Mouse (Mus musculus) heart, postnatal 10 days (tissue): ENCODE measurements around the gene Lamtor1. TPM values are rescaled to one million over a fixed set of nuclear protein-coding genes. Genes with fewer than 3 reads are reported as not detected.
"Not testable (repeated sequence)": the region's sequence is repeated elsewhere in the genome, so short reads cannot be mapped to it uniquely, and the experiment has no call there.

Source experiments
- DNase-seq, 2 experiments: peaks; one replicate each; pipeline ENCODE4 v3.0.0; 2021
- intact Hi-C: fragments of 180-260 bp; cut with DNase I; formaldehyde crosslinking; loops from one replicate; pipeline ENCODE4 v1.15.1; 2025
- total RNA-seq, 2 experiments: library from RNA; stranded (reverse); gene quantifications; 2 replicates each; pipeline ENCODE4 v1.2.3; 2021

Lamtor1 gene
- total RNA-seq, 2 experiments from 2014 or later, result 99.8 to 107 TPM

DNA sequence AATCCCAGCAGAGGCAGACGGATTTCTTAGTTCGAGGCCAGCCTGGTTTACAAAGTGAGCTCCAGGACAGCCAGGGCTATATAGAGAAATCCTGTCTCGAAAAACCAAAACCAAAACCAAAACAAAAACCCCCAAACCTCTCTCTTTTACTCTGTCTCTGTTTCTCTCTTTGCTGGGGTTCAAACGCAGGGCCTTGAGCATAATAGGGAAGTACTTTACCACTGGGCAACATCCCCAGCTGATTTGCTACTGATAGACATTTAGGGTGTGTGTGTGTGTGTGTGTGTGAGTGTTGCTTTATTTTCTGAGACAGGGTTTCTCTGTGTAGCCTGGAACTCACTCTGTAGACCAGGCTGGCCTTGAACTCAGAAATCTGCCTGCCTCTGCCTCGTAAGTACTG is 43.3 kb downstream of the Lamtor1 start:
- intact Hi-C loops, DNase-seq: not testable (repeated sequence)

DNA sequence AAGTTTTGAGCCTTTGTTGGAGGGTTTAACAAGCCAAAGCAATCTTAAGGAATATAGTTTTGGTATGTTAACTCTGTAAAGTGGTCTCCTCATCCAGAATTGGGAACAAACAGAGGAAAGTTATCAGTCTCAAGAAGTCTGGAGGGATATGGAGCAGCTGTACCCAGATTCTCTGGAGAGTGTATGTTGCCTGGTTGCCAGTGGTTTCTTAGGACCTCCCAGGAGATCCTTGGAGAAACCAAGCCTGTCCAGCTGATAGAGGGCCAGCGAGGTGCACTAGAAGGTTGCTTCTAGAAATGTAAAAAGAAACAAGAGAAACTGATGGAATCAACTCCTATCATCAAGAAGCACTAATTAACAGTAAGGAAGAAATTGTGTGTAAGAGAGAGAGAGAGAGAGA is 45.9 kb downstream of the Lamtor1 start:
- DNase-seq, result peak; percentile 29 to 32
- intact Hi-C loops, result no loop called here

DNA sequence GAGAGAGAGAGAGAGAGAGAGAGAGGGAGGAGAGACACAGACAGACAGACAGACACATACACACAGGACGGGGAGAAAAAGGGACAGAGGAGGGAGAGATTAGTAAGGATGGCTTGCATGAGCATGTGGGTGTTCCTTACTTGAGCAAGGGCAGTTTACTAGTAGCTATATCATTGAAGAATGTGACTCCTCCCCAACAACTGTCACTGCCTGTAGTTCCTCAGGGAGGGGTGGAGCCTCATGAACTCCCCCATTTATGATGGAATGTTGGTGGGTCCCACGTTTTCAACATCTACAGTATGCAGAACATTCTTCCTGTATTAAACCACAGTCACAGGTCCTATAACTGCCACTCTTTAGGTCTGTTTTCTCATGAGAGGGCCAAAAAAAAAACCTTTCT is 46.4 kb downstream of the Lamtor1 start:
- DNase-seq, result no peak
- intact Hi-C loops, result no loop called here

DNA sequence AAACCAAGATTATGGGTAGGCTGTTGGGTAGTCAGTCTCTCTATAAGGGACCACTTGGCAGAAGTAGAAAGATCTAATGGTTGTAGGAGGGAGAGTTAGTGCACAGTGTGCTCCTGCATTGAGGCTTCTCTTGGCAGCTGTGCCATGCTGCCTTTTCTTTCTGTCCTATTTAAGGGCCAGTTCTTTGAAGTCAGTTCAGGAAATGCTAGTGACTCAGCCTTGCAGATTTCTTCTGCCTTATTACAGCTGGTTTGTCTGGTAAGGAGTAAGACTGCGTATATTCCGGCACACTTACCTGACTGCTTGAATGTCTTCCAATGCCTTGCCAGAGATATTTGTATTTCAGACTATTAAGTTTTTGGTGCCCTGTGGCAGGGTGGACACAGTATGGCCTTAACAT is 48.5 kb downstream of the Lamtor1 start:
- DNase-seq, result no peak
- intact Hi-C loops, result no loop called here

DNA sequence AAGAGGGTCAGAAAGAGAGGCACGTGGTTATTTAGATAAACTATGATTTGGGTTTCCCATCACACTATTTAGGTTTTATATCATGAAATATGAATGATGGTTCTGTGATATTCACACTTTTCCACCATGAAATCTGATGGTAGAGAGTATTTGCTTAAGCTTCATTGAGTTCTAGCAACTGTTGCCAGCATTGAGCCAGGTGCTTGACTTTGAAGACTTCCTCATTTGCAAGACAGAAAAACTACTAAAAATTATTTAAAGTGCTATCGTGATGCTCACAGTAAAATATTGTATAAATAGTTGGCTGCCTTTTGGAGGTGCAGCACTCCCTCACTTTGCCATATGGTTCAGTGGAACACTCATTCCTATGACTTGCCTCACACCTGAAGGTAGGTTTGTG is 49.6 kb downstream of the Lamtor1 start:
- intact Hi-C loops, result no loop called here
- no peak for DNase-seq

DNA sequence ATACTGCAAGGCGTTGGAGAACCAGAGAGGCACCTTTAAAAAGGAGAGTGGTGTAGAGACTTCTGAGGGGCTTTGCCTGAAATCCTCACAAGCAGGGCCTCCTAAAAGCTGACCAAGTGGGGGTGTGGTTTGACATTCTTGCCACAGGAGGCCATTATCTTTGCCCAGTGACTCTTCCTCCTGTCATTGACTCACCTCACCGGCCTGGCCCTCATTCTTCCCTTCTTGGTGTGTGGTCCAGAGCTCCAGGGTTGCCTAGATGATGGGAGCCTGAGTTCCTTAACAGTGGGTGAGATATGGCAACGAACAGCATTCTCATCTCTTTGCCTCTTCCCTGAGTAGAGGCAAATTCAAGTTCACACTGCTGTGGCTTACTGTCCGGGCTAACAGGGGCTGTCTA is 50.2 kb downstream of the Lamtor1 start:
- intact Hi-C loops, result no loop called here

DNA sequence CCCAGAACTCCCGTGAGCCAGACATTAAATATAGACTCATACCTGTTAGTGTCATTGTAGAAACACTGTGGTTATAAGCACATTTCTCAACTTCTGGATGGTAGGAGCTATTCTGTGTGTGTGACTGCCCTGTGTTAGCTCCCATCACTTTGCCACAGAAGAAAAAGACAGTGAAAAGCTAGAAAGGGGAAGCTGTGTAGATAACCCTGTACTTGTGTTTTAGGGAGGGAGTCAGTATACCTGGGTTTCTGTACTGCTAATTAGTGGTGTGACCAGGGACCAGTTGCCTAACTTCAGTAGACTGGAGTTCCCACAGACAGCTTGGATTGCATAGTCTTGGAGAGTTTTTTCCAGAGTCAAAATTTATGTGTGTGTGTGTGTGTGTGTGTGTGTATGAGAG is 50.8 kb downstream of the Lamtor1 start:
- intact Hi-C loops, result no loop called here
- no peak for DNase-seq

More for the DNA sequence above, 50.2 kb downstream of the Lamtor1 start:
- no peak for DNase-seq

DNA sequence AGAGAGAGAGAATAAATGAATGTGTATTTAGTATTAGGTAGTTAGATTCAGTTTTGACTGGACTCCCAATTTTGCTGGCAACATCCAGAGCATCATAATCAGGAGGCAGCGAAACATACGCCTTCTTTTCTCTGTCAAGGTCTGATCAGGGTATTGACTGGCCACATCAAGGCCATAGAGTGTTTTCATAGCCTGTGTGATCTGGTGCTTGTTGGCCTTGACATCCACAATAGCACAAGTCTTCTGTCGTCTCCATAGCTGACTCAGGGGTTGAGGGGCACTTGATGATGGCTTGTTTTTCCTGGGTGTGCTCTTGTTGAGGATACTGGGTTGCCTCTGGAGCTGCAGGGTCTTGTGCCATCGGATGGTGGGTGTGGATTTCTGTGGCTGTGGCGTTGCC is 51.2 kb downstream of the Lamtor1 start:
- intact Hi-C loops, result no loop called here
- DNase-seq, result no peak

DNA sequence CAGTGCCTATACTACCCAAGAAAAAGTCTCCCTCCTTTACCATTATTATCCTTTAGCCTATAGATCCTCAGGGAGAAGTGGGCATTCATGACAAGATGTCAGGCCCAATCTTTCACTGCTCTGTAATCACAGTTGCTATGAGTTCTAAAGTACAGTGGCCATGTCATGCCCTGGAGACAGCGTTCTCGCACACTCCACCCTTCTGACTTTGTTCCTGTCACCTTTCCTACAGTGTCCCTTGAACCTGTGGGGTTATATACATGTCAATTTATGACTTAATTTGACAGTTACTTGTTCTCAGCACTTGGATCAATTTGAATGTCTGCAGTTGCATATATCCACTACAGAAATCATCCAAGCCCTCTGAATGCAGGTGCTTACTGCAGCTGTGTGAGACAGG is 57.1 kb downstream of the Lamtor1 start:
- intact Hi-C loops, result no loop called here
- no peak for DNase-seq

DNA sequence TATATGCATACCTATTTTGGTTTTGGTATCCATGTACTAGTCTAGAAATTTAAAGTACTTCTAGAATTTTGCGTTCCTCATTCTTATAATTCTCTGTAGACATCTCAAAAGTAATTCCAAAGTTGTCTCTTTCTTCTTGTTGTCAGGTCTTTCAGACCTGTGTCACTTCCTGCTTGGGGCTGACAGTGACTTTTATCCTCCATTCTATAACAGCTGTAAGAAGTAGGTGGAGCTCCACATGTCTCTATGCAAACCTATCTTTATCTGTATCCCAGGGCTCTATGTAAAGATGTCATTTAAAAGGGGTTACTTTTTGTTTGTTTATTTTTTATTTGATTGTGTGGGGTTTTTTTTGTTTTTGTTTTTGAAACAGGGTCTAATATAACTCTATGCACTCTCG is 57.9 kb downstream of the Lamtor1 start:
- DNase-seq, result no peak
- intact Hi-C loops, result no loop called here

DNA sequence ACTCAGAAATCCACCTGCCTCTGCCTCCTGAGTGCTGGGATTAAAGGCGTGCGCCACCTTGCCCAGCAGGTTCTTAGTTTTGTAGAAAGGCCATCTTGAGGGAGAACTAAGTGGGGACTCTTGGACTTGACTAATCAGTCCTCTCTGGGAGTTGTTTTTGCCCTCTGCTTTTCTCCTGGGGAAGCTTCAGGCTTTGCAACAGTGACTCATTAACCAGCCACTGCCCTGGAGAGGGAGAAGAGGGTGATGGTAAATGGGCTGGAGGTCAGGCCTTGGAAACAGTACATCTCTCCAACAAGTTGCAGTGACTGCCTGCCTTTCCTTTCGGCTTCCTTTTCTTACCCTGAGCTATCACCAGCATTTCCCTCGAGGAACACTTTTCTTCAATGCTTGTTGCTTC is 58.8 kb downstream of the Lamtor1 start:
- intact Hi-C loops, result no loop called here
- DNase-seq, result no peak

DNA sequence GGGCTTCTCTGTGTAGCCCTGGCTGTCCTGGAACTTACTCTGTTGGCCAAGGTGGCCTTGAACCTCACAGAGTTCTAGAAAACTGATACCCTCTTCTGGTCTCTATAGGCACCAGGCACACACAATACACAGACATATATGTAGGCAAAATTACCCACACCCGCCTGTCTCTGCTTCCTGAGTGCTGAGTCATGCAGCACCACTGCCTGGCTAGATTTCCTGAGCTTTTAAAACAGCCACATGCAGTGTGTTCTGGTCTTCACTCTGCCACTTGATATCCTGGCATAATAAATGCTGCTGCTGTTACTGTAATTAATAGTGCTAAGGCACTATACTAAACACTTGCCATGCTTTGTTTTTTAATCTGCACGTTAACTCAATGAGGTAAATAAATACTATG is 59.9 kb downstream of the Lamtor1 start:
- intact Hi-C loops, result no loop called here

DNA sequence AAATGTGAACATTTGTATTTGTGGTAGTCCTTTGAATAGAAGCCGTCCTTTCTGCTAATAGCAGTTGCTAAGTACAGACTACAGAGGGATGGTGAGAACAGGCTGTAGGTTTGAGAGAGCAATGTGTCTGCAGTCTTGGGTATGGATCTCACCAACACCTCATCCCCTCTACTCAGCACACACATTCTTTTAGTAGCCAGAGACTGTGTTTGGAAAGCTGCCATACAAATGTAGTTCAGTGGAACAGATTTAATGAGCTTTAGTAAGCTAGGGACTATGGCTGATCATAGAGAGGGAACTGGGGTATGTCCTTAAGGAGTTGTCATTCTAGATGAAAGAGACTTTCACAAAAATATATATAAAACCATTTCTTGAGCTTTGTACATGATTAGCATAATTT is 61.6 kb downstream of the Lamtor1 start:
- DNase-seq, result no peak
- intact Hi-C loops, result no loop called here

More for the DNA sequence above, 59.9 kb downstream of the Lamtor1 start:
- DNase-seq, result no peak

DNA sequence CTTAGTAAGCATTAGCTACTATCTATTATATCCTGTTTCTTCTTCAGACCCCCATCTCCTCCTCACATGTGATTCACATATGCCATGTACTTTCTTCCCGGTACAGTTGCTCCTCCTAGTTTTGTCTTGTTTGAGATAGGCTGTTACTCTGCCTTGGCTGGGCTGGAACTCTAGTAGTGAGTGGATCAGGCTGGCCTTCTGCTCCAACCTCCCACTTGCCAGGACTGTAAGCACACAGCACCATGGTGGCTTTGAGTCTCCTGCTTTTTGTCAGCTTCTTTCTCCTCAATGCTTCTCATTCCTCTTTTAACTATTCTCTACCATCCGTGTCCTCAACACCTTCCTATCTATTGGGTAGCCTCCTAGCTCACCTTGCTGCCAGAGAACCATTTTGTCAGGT is 63.0 kb downstream of the Lamtor1 start:
- DNase-seq, result no peak
- intact Hi-C loops, result loop anchor here (2.0 kb wide), 1 partner anchor 34 kb away; the partner anchor contains the start of gene Numa1

DNA sequence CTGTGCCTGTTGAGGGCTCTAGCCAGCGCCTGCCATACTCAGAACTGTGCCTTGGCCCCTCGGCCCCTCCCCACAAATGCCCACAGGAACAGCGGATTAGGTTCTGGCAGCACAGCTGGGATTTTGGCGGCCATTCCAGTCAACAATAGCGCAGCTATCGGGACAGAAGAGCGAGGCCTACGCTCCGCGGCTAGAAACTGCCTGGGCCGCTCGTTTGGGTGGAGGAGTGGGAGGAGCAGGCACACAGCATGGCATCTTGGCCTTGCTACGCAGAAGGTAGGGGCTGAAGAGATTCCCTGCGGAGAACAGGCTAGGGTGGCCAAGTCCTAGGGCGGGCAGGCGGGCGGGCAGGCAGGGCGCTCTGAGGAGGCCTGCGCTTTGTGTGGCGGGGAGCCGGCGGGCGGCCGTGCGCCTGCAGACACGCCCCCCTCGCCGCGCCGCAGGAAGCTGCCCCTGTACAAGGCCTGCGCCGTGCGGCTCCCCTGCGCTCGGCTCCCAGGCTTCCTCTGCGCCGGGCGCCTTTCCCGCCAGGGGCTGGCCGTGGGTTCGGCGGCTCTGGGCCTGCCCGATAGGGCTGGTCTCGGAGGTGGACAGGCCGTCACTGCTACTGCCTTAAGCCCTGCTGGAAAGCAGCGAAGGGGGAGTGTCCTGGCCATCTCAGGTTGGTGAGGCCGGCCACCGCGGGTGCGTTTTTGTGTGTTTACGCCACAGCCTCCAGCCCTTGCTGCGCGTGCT is 64.2 kb downstream of the Lamtor1 start:
- intact Hi-C loops, result loop anchor here (2.0 to 5.0 kb wide), 2 partner anchors 35 to 63 kb away; partner anchors contain the start of genes Lamtor1, Numa1 and Tomt
- peak; percentile 86 to 92 for DNase-seq

DNA sequence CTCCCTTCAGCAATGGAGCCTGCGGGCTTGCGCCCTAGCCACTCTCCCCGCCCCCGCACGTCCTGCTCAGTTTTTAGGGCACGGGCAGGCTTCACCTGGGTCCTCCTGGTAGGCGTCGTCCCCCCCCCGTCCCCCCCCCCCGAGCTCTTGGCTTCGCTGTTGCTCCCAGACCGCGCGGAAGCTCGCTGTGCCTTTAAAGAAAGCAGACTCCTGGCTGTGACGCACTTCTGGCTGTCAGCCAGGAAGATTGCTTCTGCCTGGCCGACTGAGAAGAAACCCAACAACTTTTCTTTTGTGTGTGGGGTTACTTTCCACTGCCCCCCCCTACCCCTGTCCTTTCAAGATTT is 64.7 kb downstream of the Lamtor1 start:
- intact Hi-C loops, result loop anchor here (5.0 kb wide), 1 partner anchor 63 kb away; the partner anchor contains the start of genes Lamtor1 and Tomt
- peak; percentile 93 to 95 for DNase-seq

DNA sequence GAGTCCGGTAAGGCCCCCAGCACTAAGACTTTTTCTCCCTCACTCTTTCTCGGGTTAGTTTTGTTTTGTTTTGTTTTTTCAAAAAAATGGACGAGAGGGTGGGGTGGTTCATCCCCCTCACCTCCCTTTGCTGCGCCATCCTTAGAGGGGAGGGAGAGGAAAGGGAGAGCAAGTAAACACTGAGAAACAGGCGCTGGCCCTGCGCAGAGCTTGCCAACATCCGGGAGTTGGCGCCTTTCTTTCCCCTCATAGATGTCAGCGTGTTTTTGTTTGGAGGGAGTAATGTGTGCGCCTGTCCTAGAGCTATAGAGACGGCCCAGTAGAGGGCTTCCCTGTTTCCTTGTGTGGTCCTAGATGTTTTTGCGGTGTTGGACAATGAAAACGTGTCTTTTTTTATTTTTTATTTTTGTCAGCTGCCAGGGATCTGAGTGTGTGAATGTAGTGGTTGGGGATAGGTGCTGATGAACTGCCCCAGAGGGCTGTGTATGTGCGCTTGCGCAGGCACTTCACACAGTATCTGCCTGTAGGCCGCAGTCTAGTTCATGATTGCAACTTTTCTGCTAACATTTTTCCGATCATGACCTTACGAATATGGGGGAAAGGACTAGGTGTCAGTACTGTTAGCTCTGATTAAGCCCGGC is 65.2 kb downstream of the Lamtor1 start:
- intact Hi-C loops, result loop anchor here (5.0 kb wide), 1 partner anchor 64 kb away; the partner anchor contains the start of genes Lamtor1 and Tomt

DNA sequence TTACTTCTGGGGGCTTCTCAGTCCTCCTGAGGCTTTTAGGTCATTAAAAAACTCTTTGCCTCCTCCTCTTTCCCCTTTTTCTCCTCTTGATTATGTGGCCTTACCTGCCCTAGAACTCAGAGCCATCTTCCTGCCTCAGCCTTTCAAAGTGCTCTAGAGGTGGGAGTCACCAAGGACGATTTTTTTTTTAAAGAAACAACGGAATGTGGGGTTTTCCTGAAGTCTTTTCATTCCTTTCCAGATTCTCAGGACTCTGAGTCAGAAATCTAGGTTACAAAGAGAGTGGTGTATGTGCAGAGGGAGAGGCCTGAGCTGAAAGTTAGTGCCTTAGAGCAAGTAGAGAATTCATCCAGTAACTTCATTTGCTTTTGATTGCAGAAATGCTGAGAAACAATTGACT is 66.0 kb downstream of the Lamtor1 start:
- intact Hi-C loops, result loop anchor here (5.0 kb wide), 1 partner anchor 64 kb away; the partner anchor contains the start of genes Lamtor1 and Tomt
- no peak for DNase-seq

More for the DNA sequence above, 65.2 kb downstream of the Lamtor1 start:
- DNase-seq, result peak; percentile 87 to 89

DNA sequence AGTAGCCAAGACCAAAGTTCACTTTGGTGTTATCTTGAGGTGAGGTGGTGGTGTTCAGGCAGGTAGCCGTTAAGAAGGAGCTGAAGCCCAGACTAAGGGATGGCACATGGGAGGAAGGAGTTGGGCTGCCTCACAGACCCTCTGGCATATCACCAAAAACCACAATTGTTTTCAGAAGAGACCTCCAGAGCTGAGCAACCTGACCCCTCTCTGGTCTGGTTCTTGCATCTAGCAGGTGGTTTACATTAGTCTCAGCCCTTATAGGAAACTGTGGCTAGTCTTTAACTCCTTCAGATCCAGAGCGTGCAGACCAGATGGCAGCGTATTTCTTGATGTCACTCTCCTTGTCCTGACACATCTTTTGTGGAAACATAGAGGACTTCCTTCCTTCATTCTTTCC is 68.0 kb downstream of the Lamtor1 start:
- intact Hi-C loops, result loop anchor here (5.0 kb wide), 1 partner anchor 66 kb away; the partner anchor contains the start of genes Lamtor1 and Tomt

DNA sequence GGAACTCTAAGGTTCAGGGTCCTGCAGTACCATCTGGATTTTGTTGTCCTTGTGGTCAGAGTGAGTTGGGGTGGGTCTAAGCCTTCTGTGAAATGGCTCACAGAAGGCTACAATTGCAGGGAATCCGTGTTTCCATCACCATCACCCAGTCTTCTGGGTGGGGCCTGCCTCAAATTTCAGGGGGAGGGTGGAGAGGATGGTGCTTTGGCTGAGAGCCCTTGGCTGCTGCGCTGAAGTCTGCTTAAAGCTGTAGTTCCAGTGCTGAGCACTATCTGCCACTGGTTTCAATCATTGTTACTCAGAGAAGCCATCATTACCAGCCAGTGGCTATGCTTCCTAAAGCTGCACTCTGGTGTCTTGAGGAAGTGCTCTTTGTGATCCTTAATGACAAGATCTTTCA is 68.8 kb downstream of the Lamtor1 start:
- intact Hi-C loops, result loop anchor here (5.0 kb wide), 1 partner anchor 67 kb away; the partner anchor contains the start of genes Lamtor1 and Tomt
- DNase-seq, result peak; percentile 59 to 65

More for the DNA sequence above, 68.0 kb downstream of the Lamtor1 start:
- no peak for DNase-seq
